Mouse (Mus musculus): Measurements from ENCODE around the gene Ankrd55.
A peak's percentile ranks its signal among the peaks of the same experiment; 100 is the strongest.

The Ankrd55 gene

DNA sequence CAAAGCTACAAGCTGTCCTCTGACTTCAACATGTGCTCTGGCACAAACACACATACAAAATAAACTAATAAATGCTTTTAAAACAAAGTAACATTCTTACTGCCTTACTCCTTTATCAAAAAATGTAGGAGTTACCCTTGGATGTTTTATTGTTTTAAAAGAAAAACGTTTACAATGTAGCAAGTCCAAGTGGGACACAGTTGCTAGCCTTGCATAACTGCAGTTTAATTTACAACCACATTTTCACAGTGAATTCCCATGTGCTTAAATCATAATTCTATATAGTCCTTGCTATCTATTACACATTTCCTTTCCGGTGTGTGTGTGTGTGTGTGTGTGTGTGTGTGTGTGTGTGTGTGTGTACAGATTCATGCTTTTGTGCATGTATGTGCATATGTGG, 57.3 kb downstream of the Ankrd55 start:
- DNase-seq, result no peak

- DNase-seq, result peak; percentile 62 to 63
Observed at GRCm38 (mm10) chr13:112346031-112346430, 57.8 kb downstream of the Ankrd55 start.

DNA sequence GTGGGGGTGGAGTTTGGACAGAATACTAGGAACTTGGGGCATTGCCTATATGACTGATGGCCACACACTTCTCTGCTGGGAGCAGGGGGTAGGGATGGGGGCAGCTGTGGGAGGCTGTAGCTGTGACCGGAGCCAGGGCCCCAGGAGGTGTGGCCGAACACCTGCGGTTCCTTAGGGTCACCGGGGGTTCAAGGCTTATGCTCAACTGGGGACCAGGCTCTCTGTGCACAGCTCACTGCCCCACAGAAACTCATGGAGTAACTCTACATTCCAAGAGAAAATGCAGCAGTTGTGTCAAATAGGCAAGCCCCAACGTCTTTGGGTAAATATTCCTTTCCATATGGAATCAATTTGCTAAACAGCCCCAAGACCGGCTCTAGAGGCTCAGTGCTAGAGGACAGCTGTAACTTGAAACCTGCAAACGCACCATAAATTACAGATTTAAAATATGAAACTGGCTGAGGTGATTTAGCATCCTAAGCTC, 58.5 kb downstream of the Ankrd55 start:
- no peak for DNase-seq

DNA sequence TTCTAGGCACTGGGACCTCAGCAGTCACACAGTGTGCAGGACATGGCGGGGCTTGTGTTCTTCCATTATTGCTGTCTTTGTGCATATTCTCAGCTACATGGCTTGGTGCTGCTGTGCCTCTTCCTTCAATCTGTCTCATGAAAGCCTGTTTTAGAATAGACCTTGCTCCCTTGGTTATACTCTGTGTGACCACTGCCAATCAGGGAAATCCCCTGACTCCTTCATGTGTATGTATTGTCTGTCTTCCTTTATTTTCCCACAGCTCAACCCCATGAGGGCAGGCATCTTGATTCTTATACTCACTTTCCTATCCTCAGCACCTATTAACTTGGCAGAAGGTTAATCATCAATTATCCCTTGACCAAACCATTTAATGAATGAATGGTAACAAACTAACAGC, 60.0 kb downstream of the Ankrd55 start:
- no peak for DNase-seq

DNA sequence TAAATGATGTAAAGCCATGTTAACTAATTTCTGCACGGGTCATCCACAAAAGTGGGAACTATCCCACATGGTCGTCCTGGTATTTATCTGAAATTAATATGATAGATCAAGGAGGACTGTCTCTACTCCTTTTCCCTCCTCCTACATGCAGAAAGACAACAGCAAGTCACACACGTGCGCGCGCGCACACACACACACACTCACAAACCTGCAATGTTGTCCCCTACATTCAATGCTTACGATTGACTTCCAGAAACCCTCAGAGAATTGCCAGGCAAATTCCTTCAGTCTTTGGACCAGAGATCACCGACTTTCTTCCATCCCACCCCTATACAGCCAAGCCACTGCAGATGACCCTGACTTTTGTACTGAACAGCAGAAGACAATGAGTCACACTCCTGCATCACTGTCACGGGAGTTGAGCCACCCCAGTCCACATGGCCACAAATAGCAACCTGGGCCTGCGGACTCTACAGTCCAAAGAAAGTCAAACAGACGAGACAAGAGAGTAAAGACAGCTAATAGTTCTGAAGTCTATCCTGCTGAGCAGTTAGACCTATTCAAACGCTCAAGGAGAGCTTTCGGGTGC, 60.7 kb downstream of the Ankrd55 start:
- DNase-seq, result no peak

GRCm38 (mm10) chr13:112349500-112349899, 61.2 kb downstream of the Ankrd55 start:
- no peak for DNase-seq

GRCm38 (mm10) chr13:112351943-112352342, 63.7 kb downstream of the Ankrd55 start:
- no peak for DNase-seq

GRCm38 (mm10) chr13:112354109-112354867, 66.0 kb downstream of the Ankrd55 start:
- peak; percentile 38 to 54 for DNase-seq

- DNase-seq, result no peak
Observed at GRCm38 (mm10) chr13:112354958-112355357, 66.7 kb downstream of the Ankrd55 start.

DNA sequence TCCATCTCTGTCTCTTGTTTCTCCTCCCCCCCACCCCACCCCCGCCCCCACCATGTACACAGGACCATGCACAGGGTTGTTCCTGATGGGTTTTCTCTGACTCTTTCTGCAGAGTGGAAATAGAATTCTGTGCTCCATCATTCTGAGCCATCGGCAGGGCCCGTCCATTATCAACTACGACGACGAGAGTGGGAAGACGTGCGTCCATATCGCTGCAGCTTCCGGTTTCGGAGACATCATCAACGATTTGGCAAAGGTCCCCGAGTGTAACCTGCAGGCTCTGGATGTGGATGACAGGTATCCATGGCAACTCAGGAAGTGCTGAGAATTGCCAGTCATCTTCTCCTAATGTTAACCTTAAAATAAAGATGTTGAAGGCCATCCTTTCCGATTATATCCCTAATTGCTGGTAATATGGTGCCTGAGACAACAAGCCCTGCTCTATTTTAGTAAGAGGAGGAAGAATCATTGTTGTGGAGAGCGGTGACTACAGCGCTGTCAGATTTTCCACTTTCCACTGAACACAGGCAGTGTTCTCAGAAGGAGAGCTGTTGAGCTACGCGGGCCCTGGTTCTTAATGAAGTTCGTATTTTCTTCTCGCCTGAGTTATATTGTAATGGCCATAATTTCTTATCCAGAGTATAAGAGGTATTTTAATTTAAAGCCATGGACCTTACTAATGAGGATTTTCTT, 67.7 kb downstream of the Ankrd55 start:
- DNase-seq, result no peak

DNA sequence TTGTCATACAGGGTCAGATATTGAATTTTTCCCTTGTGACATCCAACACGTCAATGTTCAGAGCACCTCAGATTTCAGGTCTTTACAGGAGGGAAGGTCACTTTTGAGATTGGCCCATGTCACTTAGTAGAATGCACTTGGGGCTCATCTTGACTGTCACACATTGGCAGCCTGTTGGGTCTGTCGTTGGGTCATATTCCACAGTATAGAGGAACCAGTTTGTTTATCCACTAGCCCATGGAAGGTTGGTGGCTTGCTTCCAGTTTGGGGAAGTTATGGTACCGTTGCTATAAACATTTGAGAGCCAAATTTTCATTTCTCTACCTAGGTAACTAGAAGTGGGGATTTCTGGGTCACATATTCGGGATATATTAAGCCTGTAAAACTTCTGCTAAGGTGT, 73.3 kb downstream of the Ankrd55 start:
- DNase-seq, result no peak

GRCm38 (mm10) chr13:112363218-112363617, 75.0 kb downstream of the Ankrd55 start:
- DNase-seq, result no peak

GRCm38 (mm10) chr13:112363746-112364145, 75.5 kb downstream of the Ankrd55 start:
- DNase-seq, result no peak

DNA sequence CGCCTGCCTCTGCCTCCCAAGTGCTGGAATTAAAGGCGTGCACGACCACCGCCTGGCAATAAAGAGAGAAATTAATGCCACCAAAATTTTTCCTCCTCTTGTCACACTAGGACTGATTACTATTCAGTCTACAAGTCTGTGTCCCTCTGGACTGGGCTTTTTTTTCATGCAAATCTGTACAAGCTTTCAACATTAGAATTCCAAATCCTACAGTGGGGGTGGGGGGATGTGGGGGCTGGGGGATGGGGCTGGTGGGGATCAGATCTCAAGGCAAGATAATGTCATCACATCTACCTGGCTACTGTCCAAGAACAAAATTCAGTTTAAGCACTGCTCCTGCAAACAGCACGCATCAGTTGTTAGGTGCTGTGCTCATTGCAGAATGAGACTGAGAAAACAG, 76.4 kb downstream of the Ankrd55 start:
- no peak for DNase-seq

DNA sequence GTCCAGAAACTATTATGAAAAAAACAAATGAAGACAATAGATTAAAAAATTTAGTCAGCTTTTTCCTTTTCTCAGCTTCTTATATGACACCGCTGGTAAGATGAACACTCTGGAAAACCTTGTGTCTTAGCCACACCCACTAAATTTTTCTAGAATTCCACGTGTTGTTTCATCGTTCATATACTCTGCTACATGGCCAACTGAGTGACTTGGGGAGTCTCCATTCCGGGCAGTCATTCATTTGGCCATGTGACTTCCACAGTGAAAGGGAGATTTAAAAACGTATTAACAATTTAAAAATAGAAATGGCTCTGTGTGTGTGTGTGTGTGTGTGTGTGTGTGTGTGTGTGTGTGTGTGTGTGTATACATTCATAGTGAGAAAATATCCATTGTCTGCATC, 77.1 kb downstream of the Ankrd55 start:
- DNase-seq, result no peak

DNA sequence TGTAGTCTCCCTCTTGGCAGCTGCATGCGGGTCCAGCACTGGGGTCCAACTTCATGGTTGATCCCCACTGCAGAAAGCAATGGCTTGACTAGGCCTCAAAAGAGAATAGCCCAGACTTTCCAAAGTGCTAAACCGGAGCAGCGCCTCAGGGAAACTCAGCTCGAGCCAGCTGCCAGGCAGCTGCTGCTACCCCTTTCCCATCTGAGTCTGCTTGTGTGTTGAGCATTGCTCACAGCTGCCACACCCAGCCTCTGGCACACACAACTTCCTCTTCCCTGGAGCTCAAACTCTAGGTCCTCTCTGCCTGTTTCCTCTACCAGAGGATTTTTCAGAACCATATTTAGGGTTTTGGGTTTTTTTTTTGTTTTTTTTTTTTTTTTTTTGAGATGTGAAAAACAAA, 77.5 kb downstream of the Ankrd55 start:
- peak; percentile 55 to 56 for DNase-seq

DNA sequence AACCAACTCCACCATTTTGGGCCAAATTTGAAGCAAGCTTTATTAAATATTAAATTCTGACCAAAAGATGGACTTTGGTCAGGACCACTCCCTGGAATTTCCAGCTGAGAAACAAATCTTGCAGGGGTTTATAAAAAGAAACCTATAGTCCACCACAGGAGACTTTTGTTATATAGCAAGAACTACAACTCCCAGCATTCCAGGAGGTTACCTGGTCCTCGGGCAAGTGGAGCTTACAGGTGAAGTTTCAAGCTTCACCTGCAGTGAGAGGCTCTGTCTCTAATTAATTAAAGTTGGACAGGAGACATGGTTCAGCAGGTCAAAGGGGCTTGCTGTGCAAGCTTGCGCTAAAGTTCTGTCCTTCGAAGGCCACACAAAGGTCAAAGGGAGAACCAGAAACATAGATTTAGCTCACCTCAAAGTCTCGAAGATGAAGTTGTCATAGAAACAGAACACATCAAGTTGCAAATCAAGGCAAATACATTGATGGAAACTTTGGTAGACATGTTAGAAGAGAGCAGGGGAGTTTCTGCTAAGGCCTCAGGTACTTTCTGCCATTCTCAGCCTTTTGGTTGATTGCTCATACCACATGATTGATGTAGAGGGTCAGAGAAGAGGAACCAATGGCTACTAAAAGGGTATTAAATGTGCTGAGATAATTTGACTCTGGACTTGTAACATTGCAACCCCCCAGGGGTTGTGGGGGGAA, 78.2 kb downstream of the Ankrd55 start:
- DNase-seq, result no peak

- DNase-seq, result no peak
Observed at GRCm38 (mm10) chr13:112371729-112372128, 83.5 kb downstream of the Ankrd55 start.

- DNase-seq, result peak; percentile 89 to 93
Observed at GRCm38 (mm10) chr13:112375766-112376165, 87.5 kb downstream of the Ankrd55 start.

DNA sequence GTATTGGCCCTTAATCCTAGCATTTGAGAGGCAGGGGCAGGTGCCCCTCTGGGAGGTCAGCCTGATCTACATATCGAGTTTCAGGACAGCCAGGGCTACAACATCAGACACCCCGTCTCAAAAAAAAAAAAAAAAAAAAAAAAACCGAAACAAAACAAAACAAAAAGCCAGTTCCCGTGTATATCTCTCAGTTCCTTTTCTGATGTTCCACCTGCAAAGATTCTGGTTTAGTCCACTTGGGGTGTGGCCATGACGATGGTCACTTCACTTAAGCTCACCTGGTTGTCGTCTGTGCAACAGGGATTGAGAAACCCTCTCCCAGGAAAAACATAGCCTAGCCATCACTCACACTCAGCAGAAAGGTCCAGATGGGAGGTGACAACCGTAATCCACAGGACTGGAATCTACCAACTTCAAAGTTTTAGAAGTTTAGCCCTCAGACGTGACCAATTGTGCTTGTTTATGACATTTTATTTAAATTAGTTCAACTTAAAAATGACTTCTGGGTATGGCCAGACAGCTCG, 90.6 kb downstream of the Ankrd55 start:
- DNase-seq, result no peak

GRCm38 (mm10) chr13:112381476-112381875, 93.2 kb downstream of the Ankrd55 start:
- DNase-seq, result no peak

- DNase-seq, result no peak
Observed at GRCm38 (mm10) chr13:112382457-112382856, 94.2 kb downstream of the Ankrd55 start.

- no peak for DNase-seq
Observed at GRCm38 (mm10) chr13:112382956-112383355, 94.7 kb downstream of the Ankrd55 start.

Data from kidney, postnatal 36 days (tissue).